Mouse (Mus musculus): Measurements from ENCODE around the gene Msi2.
A peak's percentile ranks its signal among the peaks of the same experiment; 100 is the strongest.

Msi2 gene

DNA sequence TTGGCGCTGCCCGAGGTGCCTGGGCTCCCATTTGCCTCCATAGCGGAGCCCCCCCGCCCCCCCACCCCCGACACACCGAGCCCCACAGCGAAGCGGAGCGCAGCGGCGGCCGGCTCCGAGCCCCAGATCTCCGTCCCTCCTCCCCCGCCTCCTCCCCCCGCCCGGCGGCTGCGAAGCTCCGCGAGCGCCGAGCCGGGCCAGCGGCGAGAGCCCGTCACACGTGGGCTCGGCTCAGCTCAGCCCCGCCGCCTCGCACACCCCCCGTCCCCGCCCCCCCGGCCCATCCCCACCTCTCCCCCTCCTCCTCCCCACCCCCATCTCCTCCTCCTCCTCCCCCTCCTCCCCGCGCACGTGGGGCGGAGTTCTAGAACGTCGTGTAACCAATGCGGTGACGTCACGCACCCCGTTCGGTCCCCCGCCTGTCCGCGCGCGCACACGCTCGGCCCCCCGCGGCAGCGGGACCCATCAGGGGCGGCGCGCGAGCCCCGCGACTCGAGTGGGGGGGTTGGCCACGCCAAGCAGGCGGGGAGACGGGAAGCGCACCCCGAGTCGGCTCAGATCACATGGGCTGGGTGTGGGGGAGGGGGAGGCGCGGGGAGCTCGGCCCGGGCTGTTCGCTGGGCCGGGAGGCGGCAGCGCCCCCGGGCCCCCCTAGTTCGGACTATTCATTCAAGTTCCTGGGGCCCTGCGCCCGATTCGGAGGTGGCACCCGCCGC lies at the start of gene Msi2:
Gene Msi2, minus strand, starts transcription at position 464 of the 716 bp plus-strand sequence.
- DNase-seq, result peak; percentile 92

DNA sequence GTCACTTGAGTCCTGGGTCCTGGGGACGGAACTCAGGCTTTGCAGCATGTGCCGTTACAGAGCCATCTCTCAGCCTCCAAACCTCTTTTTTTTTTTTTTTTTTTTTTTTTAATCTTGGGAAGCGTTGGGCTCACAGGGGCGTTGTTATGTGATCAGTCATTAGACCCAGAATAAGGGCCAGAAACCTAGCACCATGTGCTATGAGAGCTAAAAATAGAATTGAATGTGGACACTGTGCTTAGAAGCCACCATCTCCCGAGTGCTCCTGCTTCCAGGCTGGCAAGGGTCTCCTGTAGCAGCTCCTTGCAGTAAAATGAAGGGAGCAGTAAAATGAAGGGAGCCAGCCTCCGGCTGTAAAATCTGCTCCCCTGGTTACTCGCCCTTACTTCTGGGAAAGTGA lies 47.3 kb upstream of the Msi2 start:
- no peak for DNase-seq

DNA sequence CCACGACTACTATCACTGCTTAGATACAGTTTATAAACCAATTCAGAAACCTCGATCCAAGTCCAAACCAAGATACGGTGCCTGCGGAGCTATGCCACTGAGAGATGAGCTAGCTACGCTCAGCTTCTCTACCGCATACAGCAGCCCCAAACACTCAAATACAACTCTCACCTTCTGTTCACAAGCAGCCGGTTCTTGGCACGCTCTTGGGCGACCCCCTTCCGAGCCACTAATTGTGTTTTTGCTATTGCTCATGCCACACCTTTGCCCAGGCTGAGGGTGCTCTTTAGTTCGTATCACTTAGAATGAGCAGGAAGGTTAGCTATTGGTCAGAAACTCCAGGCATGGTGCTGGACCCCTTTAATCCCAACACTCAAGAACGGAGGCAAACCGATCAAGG lies 45.1 kb upstream of the Msi2 start:
- DNase-seq, result no peak

DNA sequence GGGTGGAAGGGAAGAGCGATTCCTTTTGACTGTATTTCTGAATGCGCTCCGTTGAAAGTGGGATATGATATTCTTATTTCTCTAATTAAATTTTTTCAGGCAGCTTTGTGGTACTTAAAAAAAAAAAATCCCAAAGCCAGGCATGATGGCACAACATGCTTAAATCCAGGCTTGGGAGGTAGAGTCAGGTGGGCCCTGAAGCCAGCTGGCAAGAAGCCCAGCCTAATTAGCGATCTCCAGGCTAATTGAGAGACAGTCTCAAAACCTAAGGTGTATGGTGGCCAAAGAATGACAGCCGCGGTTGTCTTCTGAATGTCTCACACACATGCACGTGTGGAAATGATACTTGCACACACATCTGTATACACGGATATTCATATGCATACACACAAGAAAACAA lies 41.2 kb upstream of the Msi2 start:
- no peak for DNase-seq

DNA sequence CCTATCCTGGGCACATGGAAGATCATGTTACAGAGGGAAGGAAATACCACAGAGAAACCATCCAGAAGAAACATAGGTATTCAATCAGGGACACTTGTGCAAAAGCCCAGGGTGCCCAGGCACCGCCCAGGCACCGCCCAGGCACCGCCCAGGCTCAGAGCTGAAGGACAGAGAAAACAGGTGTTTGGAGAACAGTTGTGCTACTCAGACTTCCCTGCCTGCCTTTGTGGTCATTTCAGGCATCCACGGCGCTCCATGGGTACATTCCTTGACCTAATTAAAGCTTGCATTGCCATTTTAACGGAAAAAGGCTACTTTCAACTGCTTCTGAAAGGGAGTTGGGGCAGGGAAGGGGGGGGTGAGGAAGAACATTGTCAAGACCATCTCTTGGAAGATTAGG lies 40.1 kb upstream of the Msi2 start:
- no peak for DNase-seq

DNA sequence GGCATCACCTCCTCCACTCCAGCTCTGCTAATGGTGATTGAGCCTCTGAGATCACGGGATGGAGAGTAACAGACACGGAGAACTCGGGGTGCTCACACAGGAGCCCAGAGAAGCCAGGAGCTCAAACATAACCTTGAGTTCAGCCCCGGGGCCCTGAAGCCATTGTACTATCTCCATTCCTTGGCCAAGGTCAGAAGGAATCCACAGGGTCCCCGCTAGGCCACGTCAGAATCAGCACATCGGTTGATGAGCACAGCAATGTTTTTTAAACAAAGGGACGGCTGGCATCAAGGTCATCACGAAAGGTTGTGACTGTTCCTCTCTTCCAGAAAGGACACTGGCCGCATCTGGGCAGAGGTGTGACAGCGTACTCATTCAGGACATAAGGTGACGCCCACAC lies 27.0 kb upstream of the Msi2 start:
- no peak for DNase-seq

DNA sequence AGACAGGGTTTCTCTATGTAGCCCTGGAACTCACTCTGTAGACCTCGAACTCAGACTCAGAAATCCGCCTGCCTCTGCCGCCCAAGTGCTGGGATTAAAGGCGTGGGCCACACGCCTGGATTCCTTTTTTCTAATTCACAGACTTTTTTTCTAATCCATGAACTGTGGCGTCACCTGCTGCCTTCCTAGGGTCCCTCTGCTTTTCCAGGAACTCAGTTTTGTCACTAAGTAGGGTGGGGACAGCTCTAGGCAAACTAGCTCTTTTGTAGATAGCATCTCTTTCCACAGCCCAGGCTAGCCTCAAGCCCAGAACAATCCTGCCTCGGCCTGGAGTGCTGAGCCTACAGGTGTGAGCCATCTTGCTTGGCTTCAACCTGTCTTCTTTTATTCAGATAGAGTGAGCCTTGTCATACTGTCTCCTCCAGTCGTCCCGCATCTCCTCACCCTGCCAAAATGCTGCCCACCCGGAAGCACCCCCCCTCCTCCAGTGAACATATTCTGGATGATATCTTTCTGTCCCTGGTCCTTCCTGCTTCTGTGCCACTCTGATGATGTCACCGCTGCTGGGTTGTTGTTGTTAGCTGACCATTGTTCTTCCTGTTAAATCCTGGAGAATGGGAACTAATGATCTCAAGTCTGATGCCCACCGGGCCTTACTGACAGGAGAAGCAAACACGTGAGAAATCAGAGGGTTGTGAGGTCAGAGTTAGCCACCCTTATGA lies 21.4 kb upstream of the Msi2 start:
- no peak for DNase-seq

DNA sequence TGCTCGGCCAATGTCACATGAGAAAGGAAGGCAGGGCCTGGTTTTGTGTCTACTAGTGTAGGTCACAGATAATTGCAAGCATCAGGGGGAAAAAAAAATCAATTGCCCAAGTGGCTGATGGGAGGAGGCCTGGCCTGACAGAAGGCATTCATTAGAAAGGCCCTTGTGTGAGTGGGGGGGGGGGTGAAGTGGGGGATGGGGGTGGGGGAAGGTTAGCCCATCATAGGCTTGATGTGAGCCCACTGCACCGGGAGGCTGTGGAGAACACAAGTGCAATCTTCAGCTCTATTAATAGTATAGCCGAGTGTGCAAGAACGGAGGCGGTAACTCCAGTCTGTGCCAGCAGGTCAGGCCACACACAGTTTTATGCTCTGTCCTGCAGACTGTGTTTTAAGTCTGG lies 11.1 kb upstream of the Msi2 start:
- DNase-seq, result no peak

DNA sequence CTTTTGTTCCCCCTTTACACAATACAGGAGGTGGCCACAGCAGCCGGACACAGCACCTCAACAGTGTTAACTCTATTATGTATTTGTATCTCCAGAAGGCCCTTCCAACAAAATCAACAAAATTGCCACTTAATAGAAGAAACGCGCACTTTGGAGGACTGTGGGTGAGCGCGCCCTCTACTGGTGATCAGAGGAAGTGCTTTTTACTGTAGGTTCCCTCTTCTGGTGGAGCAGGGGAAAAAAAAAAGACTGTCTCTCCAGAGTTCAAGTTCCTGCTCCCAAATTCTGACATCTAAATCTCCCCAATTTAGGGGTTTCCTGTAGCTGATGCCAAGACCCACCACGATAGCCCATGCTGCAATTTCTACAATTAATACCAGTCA lies 10.2 kb upstream of the Msi2 start:
- peak; percentile 62 for DNase-seq

DNA sequence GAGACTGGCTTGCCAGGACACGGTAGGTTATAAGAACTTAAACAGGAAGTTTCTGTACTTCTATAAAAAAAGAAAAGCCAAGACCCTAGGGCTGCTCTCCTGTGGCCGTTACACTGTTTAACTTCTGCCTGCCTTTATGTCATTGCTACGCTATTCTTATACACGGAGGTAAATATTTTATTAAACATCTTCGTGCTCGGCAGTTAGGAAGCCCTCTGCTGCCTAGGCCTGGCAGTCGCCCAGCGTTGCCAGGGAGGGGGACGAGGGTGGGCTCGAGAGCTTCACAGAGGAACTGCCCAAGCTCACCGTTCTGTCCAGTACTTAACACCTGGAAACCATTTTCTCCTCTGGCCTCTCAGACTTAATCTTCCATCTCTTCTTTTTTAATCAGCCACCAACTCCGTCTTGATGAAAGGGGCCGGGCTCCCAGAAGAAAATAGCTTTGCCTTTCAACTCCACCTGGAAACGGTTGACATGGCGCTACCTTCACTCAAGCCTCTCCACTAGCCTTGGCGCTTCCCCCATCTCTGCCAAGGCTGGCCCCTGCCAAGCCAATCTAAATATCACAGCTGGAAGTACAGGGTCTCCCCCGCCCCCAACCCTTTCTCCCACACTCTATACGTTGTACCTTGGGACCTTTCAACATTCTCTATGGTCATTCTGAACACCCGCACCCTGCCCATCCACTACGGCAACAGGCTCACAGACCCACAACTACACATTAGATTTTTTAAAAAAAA lies 9.6 kb upstream of the Msi2 start:
- DNase-seq, result no peak

DNA sequence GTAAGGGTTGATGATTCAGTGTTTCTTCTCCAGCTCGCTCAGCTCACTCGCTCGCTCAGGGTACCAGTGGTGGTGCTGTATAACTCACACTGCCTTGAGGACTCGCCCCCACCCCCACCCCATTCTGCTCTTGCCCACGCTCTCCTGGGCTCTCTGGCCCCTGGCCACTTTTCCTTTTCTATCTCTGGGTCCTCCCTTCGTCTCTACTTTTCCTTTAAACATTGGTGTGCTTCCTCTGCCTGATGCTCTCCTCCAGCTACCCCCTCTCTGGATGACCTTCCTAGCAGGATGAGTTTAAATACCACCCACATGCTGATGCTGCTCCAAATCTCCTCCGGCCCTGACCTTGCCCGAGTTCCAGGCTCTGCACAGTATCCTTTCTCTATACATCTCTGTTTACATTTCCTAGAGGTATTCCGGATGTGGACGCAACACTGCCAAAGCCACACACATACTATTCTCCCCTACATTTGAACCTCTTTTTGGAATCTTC lies 2.9 kb upstream of the Msi2 start:
- no peak for DNase-seq

DNA sequence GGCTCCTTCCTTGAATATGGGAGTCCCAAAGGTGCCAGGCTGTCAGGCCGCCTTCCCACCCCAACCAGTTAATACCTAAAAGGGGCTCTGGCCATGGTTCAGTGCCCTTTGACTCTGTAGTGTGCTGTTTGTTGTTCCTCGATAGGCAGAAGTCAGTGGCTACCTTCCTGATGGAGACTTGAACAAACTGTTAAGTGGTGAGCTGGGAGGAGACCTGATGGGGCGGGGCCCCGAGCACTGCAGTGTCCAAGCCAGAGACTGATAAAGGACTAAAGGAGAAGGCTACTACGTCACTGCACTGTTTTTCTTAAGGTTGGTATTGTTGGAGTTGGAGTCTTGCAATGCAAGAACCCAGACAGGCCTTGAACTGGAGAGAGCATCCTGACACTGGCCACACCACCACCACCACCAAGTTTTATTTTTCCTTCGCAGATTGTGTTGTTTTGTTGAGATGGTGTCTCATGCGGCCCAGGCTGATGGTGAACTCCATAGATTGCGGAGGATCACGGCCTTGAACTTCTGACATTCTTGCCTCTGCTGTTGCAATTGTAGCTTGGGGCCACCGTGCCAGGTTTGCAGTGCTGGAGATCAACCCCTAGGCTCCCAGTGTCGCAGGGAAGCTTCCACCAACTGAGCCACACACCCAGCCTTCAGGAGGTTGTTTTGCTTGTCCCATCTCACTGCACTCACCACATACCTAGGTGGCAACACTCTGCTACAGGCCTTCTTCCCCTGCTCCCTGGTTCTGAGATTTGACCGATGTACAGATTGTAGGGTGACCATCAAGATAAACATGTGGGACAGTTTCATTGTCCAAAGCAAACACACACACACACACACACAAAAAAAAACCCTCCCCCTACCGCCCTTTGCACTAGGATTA lies 2.2 kb upstream of the Msi2 start:
- DNase-seq, result no peak

DNA sequence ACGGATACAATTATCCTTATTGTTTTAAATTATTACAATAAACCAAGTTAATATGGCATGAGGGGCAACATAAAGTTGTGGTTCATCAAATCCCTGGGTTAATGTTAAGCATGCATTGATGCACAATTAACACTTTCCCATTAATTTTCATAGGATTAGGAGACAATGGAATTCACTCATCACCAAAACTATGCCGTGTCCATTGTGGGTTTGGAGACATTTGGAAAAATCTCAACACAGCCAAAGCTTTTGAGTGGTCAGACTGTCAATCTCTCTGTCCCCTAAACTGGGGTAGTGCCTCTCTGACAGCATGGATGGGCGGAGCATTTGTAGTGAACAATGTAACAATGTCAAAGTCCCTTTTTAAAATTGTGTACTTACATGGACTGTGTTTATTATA lies 1.3 kb upstream of the Msi2 start:
- no peak for DNase-seq

DNA sequence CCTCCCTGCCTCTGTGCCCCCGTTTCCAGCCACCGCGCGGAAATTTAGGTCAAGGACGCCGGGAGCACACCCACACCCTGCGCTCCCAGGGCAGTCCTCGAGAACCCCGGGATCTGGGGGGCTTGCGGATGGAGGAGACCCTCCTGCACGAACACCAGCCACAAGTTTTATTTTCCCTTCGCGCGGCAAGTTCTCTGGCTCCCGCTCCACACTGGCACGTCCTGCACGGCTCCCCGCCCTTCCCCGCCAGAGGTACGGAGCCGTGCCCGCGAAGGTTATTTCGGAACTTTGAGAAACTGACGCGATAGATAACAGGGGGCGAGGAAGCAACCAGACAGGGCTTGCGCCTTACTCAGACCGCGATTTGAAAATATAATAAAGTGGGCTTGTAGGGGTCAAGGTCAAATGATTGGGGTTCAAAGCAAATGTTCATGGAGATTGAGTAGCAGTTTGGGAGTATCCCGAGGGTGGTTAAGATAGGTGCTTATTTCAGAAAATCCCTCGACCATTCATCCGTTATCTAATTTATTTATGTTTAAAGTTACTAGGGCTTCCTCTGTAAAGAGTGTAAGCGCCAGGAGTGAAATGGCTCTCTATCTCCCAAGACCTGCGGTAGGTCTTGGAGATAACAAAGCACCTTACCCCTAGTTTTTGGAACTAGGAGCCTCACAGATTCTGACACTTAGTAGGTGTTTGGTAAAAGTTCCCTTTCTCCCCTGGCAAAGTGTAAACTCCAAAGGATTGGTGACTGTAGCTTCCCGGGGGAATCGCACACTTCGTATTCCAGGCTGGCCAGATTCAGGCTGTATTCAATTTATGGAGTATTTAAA lies 668 bp upstream of the Msi2 start:
- peak; percentile 35 for DNase-seq

DNA sequence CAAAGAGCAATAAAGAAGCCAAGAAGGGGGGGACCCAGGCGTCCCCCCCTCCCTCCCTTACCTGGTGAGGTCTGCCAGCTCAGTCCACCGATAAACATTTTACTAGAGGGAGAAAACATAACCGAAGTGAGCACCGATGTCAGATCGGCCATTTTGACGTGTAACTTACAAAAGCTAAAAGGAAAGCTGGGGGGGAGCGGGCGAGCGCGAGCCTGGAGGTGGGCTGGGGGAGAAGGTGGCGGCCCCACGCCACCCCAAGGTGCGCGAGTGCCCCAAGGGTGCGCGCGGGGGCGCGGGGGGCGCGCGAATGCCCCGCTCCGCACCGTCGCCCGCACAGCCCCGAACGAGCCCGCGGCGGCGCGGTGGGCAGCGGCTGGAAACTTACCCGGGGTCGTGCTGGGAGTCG lies 666 bp downstream of the Msi2 start:
- peak; percentile 18 for DNase-seq

DNA sequence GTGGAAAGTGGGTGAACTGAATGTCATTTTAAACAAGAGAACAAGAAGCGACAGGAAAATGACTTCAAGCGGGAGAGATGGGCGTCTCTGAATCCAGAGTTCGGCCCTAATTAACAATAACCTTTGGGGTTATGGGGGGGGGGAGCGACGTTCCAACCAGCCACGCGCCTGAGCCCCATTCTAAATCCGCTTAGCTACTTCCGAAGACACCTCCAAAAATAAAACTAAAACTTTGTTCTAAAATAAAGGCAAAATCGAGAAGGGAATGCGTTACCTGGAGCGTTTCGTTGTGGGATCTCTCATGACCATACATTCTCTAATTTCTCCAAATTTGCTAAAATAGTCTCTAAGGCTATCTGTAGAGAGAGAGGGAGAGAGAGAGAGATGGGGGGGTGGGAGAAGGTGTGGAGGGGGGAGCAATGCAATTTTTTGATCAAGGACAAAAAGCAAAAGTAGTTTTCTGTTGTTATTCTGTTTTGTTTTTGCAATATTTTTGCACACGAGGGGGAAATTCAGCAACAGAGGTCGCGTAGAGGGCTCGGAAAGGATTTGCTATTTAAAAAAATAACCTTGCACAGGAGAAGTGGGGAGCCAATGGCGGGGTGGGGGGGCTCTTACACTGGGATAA lies 1.2 kb downstream of the Msi2 start:
- no peak for DNase-seq

DNA sequence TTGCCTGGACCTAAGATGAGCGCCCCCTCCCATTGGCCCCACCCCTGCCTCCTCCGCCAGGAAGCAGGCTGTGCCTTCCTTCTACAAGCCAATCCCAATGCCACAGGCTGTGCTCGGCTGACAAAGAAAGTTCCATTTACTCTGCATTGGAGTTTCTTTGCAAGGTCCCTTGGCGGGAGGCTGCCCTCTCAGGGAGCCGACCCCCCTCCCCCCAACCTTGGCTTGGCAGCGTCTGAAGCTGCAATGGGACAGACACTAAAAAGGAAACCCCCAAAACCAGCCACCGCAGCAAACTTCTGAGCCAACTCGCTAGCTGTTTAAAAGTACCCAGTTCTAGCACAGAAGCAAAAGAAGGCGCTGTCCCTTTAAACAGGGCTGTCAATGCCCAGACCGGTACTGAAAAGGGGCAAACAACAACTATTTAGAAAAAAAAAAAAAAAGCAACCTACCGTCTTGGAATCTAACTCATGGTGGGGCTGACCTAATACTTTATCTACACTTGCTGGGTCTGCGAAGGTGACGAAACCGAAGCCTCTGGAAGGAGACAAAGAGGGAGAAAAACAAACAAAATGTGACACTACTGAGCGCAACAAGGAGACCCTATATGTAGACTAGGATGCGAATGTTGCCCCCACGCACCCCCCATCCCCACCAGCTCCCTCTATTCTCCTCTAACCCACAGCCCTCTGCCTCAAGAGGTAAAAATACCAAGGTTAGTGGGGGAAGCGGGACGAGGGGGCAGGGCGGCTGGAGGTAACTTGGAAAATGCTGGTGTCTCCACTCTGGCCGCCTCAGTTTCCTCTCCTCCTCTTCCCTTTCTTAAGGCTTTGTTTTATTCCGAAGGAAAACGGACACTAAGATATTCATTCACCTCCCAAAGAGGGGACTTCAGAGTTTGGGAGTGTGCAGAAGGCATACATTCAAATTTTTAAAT lies 2.0 kb downstream of the Msi2 start:
- peak; percentile 32 for DNase-seq

DNA sequence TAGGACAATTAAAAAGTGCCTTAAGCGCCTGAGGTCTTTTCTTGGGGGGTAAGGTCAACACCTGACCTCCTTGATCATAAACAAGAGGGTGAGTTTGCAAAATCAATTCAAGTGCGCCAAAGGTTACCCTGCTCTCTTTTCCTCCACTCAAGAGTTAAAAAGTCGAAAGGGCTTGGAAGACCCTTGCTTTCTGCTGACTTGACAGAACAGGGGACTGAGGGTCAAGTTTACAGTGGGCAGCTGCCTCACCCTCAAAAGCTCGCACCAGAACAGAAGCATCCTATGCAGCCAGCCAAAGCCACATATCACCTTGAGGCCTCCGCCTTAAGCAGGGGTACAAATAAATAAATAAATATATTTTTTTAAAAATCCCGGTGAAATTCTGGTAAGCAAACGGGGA lies 3.0 kb downstream of the Msi2 start:
- no peak for DNase-seq

DNA sequence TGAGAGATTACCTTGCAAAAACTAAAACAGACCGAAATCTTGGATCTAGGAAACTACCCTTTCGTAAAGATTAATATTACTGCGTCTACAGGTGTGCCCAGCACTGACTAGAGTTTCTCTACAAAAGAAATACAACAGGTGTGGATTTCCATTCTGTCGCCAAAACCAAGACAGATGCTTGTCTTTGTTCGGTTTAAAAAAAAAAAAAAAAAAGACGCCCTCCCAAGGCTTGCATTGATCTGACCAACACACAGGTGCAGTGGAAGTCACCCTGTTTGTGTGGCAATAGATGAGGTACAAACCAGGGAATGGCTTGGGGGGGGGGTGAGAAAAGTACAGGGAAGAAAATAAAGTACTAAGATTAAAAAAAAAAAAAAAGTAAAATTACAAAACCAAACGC lies 4.2 kb downstream of the Msi2 start:
- DNase-seq, result no peak

DNA sequence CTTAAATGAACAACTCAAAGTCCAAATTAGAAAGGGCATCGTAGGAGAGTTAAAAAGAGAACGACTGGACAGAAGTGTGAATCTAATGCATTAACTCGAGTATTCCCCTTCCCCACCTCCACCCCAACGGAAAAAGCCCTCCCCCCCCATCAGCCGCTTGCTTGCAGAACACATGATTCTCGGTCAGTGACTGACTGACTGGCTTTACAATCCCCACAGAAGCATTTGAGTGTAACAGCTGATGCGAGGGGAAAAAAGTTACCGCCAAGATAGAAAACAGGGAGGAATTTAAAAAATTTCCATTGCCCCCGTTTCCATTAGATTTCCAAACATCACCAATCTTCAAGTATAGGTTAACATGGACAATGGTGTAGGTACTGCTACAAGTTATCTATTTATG lies 4.8 kb downstream of the Msi2 start:
- DNase-seq, result no peak
